Mouse (Mus musculus): ENCODE measurements around the gene Ermap. TPM values are rescaled to one million over a fixed set of nuclear protein-coding genes. Genes with fewer than 3 reads are reported as not detected.

Gene Ermap
- total and polyA plus RNA-seq, 2 experiments = 0.09 TPM; not detected in 1

DNA sequence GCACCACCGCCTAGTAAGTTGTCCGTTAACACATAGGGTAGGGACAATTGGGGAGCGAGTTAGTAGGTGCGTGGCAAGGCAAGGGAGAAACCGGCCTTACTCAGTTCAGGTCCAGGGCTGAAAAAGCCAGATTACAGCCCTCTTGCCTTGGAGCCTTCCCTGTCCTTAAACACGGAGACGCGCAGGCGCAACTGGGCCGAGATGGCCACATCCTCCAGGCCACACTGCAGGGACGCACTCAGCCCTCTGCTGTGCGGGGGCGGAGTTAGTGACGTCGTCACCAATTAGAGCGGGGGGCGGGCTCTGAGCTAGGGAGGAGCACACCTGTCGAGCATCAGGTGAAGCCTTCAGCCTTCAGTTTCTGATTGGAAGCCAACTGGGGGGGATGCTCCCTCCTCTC is 51.6 kb downstream of the Ermap start:
- Histone ChIP-seq H3K4me1 (ENCODE audit: control insufficient read depth, insufficient read depth, low read length) (peaks cover 3% of the 10 kb centered on the region; the same call in 1 of the 2 replicates), H3K36me3 (ENCODE audit: control insufficient read depth, insufficient read depth, low read length) (peaks cover 7% of the 10 kb centered on the region; the same call in 1 of the 2 replicates), H3K9ac (ENCODE audit: low read depth, low read length) (peak overlapping the region; percentile 29), H3K27me3 (ENCODE audit: control insufficient read depth, insufficient read depth, low read length) (no peaks in the 10 kb centered on the region), H3K79me2 (ENCODE audit: control insufficient read depth, insufficient read depth, low read length) (no peaks in the 10 kb centered on the region), H3K4me3 (ENCODE audit: insufficient read depth, low read depth, low read length) (no peak overlapping the region), H3K27ac (replicated peaks; ENCODE audit: insufficient read depth, low read depth, low read length) (no peak overlapping the region)
- TF ChIP-seq CTCF (IDR thresholded peaks at IDR 0.05; ENCODE audit: low read depth, low read length) = no peak
- peak; percentile 29; the same call in 1 of the 2 replicates for TF ChIP-seq POLR2A (IDR thresholded peaks at IDR 0.05; ENCODE audit: extremely low read depth, insufficient read depth, low read length)
- 33% methylated on average over 18 of the region's 18 CpGs for WGBS
- DNase-seq (ENCODE audit: extremely low read depth, low read depth, low spot score) = peak; percentile 60

DNA sequence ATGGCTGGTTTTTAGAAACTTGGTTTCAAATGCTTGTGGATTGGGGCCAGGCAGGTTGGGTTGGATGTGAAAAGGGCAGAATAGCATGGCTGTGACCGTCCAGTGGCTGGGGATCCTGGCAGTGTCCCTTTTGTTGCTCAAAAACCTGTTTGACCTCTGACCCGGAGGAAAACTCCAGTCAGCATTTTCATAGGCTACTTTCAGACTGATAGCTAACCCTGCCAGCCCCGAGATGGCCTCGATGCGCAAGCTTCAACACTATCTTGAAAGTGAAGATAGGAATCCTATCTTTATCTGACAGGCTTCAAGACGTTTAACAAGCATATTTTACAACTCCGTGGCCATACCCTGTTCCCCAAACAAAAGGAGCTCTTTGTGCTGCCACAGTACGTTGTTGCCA is 52.5 kb downstream of the Ermap start:
- peak; percentile 83 for DNase-seq (ENCODE audit: extremely low read depth, low read depth, low spot score)
- no peaks in the 10 kb centered on the region for H3K27me3 ChIP-seq (ENCODE audit: control insufficient read depth, insufficient read depth, low read length)
- H3K79me2 ChIP-seq (ENCODE audit: control insufficient read depth, insufficient read depth, low read length) = no peaks in the 10 kb centered on the region
- 38% methylated on average over 8 of the region's 8 CpGs for WGBS
- H3K9ac ChIP-seq (ENCODE audit: low read depth, low read length) = no peak overlapping the region
- TF ChIP-seq POLR2A (IDR thresholded peaks at IDR 0.05; ENCODE audit: extremely low read depth, insufficient read depth, low read length) (no peak), CTCF (IDR thresholded peaks at IDR 0.05; ENCODE audit: low read depth, low read length) (no peak)
- no peak overlapping the region for H3K4me3 ChIP-seq (ENCODE audit: insufficient read depth, low read depth, low read length)
- H3K4me1 ChIP-seq (ENCODE audit: control insufficient read depth, insufficient read depth, low read length) = peaks cover 3% of the 10 kb centered on the region; the same call in 1 of the 2 replicates
- no peak overlapping the region for H3K27ac ChIP-seq (replicated peaks; ENCODE audit: insufficient read depth, low read depth, low read length)
- H3K36me3 ChIP-seq (ENCODE audit: control insufficient read depth, insufficient read depth, low read length) = peaks cover 7% of the 10 kb centered on the region; the same call in 1 of the 2 replicates

DNA sequence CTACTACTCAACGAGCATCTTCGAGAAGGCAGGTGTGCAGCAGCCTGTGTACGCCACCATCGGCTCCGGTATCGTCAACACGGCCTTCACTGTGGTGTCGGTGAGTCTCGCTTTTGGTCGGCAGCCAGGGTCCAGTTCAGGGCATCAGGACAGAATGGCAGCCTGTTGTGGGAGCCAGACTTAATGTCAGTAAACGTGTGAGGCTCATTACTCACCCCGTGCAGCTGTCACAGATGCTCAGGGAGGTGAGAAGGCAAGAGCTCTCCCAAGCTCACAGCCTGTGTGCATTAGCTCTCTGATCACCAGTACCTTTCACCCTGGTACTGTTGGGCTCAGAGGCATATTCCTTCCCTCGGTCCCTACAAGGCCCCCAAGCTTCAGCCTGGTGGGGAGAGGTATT is 56.0 kb downstream of the Ermap start:
- 92% methylated on average over 13 of the region's 13 CpGs for WGBS
- Histone ChIP-seq H3K4me1 (ENCODE audit: control insufficient read depth, insufficient read depth, low read length) (peaks cover 3% of the 10 kb centered on the region; the same call in 1 of the 2 replicates), H3K9ac (ENCODE audit: low read depth, low read length) (no peak overlapping the region), H3K36me3 (ENCODE audit: control insufficient read depth, insufficient read depth, low read length) (peaks cover 7% of the 10 kb centered on the region; the same call in 1 of the 2 replicates), H3K27ac (replicated peaks; ENCODE audit: insufficient read depth, low read depth, low read length) (no peak overlapping the region), H3K27me3 (ENCODE audit: control insufficient read depth, insufficient read depth, low read length) (no peaks in the 10 kb centered on the region), H3K79me2 (ENCODE audit: control insufficient read depth, insufficient read depth, low read length) (no peaks in the 10 kb centered on the region), H3K4me3 (ENCODE audit: insufficient read depth, low read depth, low read length) (no peak overlapping the region)
- DNase-seq (ENCODE audit: extremely low read depth, low read depth, low spot score) = no peak
- TF ChIP-seq CTCF (IDR thresholded peaks at IDR 0.05; ENCODE audit: low read depth, low read length) (no peak), POLR2A (IDR thresholded peaks at IDR 0.05; ENCODE audit: extremely low read depth, insufficient read depth, low read length) (no peak)

DNA sequence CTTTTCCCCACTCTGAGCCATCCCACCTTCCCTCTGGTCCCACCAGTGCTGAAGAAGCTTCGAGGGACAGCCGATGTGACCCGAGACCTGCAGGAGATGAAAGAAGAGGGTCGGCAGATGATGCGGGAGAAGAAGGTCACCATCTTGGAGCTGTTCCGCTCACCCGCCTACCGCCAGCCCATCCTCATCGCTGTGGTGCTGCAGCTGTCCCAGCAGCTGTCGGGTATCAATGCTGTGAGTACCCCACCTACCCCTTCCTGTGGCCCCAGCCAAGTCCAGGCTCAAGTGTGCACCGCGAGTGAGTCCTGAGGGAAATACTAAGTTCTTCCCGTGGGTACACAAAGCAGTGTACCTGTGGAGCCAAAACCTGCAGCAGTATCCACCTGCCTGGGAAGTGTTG is 56.5 kb downstream of the Ermap start:
- H3K27me3 ChIP-seq (ENCODE audit: control insufficient read depth, insufficient read depth, low read length) = no peaks in the 10 kb centered on the region
- no peak for DNase-seq (ENCODE audit: extremely low read depth, low read depth, low spot score)
- H3K36me3 ChIP-seq (ENCODE audit: control insufficient read depth, insufficient read depth, low read length) = peaks cover 7% of the 10 kb centered on the region; the same call in 1 of the 2 replicates
- H3K4me3 ChIP-seq (ENCODE audit: insufficient read depth, low read depth, low read length) = no peak overlapping the region
- no peaks in the 10 kb centered on the region for H3K79me2 ChIP-seq (ENCODE audit: control insufficient read depth, insufficient read depth, low read length)
- H3K27ac ChIP-seq (replicated peaks; ENCODE audit: insufficient read depth, low read depth, low read length) = no peak overlapping the region
- 93% methylated on average over 13 of the region's 13 CpGs for WGBS
- peaks cover 3% of the 10 kb centered on the region; the same call in 1 of the 2 replicates for H3K4me1 ChIP-seq (ENCODE audit: control insufficient read depth, insufficient read depth, low read length)
- no peak for TF ChIP-seq CTCF (IDR thresholded peaks at IDR 0.05; ENCODE audit: low read depth, low read length)
- no peak overlapping the region for H3K9ac ChIP-seq (ENCODE audit: low read depth, low read length)

DNA sequence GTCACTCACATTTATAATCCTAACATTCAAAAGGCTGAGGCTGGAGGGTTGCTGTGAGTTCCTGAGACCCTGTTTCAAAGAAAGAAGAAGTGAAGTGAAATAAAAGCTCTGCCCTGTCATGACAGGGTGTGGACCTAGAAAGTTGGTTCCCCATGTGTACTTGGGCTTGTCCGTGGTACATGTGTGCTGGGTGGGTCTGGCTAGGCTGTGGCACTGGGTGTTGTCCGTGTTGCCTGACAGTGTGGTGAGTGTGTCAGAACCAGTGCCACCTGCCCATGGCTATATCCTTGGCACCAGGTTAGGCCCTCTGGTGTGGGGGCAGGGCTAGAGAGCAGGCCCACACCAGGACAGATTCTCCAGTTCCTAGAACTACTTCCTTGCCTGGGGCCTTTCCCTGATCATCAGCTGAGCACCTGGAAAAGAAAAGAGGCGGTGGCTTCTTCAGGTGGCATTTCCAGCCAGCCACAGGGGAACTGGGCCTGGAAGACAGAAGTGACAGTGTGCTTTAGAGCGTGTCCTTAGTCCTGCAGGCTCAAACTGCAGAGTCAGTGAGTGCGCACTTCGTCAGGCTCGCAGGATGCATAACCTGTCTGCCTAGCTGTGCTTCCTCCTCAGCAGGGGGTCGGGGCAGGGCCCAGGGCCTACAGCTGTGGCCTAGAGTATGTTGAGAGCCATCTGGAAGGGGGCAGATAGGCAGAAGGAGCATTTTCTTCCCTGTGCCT is 58.5 kb downstream of the Ermap start:
- no peak overlapping the region for H3K27ac ChIP-seq (replicated peaks; ENCODE audit: insufficient read depth, low read depth, low read length)
- no peak overlapping the region for H3K9ac ChIP-seq (ENCODE audit: low read depth, low read length)
- no peak overlapping the region for H3K4me3 ChIP-seq (ENCODE audit: insufficient read depth, low read depth, low read length)
- H3K4me1 ChIP-seq (ENCODE audit: control insufficient read depth, insufficient read depth, low read length) = no peaks in the 10 kb centered on the region
- peaks cover 4% of the 10 kb centered on the region; the same call in 1 of the 2 replicates for H3K36me3 ChIP-seq (ENCODE audit: control insufficient read depth, insufficient read depth, low read length)
- TF ChIP-seq POLR2A (IDR thresholded peaks at IDR 0.05; ENCODE audit: extremely low read depth, insufficient read depth, low read length) (no peak), CTCF (IDR thresholded peaks at IDR 0.05; ENCODE audit: low read depth, low read length) (no peak)
- no peak for DNase-seq (ENCODE audit: extremely low read depth, low read depth, low spot score)
- 87% methylated on average over 8 of the region's 8 CpGs for WGBS
- no peaks in the 10 kb centered on the region for H3K27me3 ChIP-seq (ENCODE audit: control insufficient read depth, insufficient read depth, low read length)
- H3K79me2 ChIP-seq (ENCODE audit: control insufficient read depth, insufficient read depth, low read length) = 0 out of 2 replicates have a peak, but pooled peaks cover under 1% of the 10 kb centered on the region

DNA sequence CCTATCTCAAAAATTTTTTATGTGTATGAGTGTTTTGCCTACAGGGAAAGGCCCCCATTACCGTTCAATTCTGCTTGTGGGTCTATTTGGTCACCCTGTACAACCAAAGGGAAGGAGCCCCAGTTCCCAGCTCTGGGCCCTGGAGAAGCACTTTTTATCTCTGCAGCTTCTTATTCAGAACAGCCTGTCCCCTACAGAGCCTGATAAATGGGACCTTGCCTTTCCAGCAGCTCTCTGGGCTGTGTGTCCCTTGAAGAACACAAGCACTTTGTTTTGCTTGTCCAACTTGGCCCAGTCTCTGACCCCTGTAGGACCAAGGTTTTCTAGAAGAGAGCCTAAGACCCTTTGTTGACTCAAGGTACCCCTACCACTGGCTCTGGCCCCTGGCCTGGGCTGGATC is 60.7 kb downstream of the Ermap start:
- Histone ChIP-seq H3K27me3 (ENCODE audit: control insufficient read depth, insufficient read depth, low read length) (no peaks in the 10 kb centered on the region), H3K4me1 (ENCODE audit: control insufficient read depth, insufficient read depth, low read length) (peaks cover 16% of the 10 kb centered on the region), H3K79me2 (ENCODE audit: control insufficient read depth, insufficient read depth, low read length) (0 out of 2 replicates have a peak, but pooled peaks cover 5% of the 10 kb centered on the region), H3K4me3 (ENCODE audit: insufficient read depth, low read depth, low read length) (no peak overlapping the region), H3K36me3 (ENCODE audit: control insufficient read depth, insufficient read depth, low read length) (peaks cover 1% of the 10 kb centered on the region; the same call in 1 of the 2 replicates), H3K27ac (replicated peaks; ENCODE audit: insufficient read depth, low read depth, low read length) (no peak overlapping the region), H3K9ac (ENCODE audit: low read depth, low read length) (no peak overlapping the region)
- no peak for TF ChIP-seq CTCF (IDR thresholded peaks at IDR 0.05; ENCODE audit: low read depth, low read length)
- TF ChIP-seq POLR2A (IDR thresholded peaks at IDR 0.05; ENCODE audit: extremely low read depth, insufficient read depth, low read length) = no peak
- no peak for DNase-seq (ENCODE audit: extremely low read depth, low read depth, low spot score)
- WGBS = 93% methylated on average over 1 of the region's 1 CpGs
